Mouse (Mus musculus) inflammation-experienced regulatory T-cells (primary cell): ENCODE results near the gene Flrt1. TPM values are rescaled to one million over a fixed set of nuclear protein-coding genes. Genes with fewer than 3 reads are reported as not detected.

Source experiments
- polyA plus RNA-seq, 2 experiments: library from polyadenylated mRNA; unstranded; fragments of 100-300 nt; shearing (Covaris generic); gene quantifications; one replicate each; pipeline ENCODE4 v1.2.1; 2017

The Flrt1 gene
- polyA plus RNA-seq = under 1 TPM; 0.13 to 0.88 TPM

DNA sequence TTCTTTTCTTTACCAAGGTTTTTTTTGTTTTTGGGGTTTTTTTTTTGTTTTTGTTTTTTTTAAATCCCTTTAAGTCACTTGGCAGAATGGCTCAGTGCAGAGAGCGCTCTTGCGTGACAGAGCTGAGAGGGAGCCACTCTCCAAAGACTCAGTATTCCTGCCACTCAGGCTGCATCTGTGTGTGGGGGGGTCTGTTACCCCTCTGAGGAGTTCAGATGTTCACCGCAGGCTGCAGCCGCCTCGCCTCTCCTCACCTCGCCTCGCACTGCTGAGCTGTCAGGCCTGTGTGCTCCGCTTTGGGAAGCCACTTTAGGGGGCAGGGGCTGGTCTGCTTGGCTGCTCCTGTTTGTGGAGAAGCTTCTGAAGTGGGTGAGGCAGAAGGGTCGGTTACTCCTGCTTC lies at the start of gene Flrt1:
Gene Flrt1, minus strand, starts transcription at position 186 of the 400 bp plus-strand sequence.

DNA sequence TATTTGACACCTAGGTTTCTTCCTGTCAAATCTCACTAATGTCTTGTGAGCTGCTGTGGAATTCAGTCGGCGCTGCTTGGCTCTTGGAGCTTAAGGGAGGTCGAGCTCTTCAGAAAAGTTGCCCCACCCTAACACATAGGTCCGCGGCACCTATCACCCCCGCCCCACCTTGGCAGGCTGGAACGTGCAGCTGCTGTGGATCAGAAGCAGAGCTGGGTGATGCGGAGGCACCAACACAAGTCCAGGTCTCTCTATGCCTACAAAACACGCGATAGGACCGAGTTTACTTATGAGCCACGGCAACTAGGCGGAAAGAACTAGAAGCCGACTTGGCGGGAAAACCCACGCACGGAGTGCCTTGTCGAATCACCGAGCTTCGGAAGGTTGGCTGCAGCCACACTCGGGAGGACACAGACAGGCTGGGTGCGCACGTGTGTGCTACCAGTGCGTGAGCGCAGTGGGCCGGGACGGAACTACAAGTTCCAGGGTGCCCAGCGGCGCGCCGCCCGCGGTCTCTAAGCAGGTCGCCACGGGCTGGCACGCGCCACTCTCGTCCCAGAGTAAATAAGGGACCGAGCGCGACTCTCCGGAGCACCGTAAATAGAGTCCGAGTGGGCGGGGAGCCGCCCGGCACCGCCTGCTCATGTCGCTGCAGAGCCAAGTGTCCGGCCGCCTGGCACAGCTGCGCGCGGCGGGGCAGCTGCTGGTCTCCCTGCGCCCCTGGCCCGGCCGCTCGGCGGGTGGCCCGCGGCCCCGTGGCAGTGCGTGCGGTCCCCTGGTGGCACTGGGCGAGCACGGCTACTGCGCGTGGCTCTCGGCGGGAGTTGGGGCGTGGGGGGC lies 49.1 kb downstream of the Flrt1 start, which contains the start of gene Macrod1:
Gene Macrod1, plus strand, starts transcription at position 563 of the 840 bp plus-strand sequence.

Other genes starting within 250 kb of the Flrt1 start
- gene Ccdc88b, start 247.5 kb downstream of the Flrt1 start, polyA plus RNA-seq = 10 to 100 TPM; 41.3 to 59.0 TPM
- gene Trmt112, start 196.0 kb downstream of the Flrt1 start, polyA plus RNA-seq = 100 to 1,000 TPM; 141 to 157 TPM
- 100 to 1,000 TPM; 238 to 261 TPM for gene Prdx5, start 195.6 kb downstream of the Flrt1 start, polyA plus RNA-seq
- gene Esrra, start 183.9 kb downstream of the Flrt1 start, polyA plus RNA-seq = 10 to 100 TPM; 25.6 to 26.6 TPM
- gene Catsperz, start 180.3 kb downstream of the Flrt1 start, polyA plus RNA-seq = not detected
- gene Kcnk4, start 171.2 kb downstream of the Flrt1 start, polyA plus RNA-seq = not detected
- 10 to 100 TPM; 32.4 to 39.4 TPM for gene Bad, start 163.9 kb downstream of the Flrt1 start, polyA plus RNA-seq
- 10 to 100 TPM; 14.2 to 14.5 TPM for gene Gpr137, start 163.2 kb downstream of the Flrt1 start, polyA plus RNA-seq
- 100 to 1,000 TPM; 164 to 215 TPM for gene Ppp1r14b, start 130.8 kb downstream of the Flrt1 start, polyA plus RNA-seq
- gene Plcb3, start 129.3 kb downstream of the Flrt1 start, polyA plus RNA-seq = 10 to 100 TPM; 38.5 to 43.6 TPM
- 10 to 100 TPM; 40.3 to 59.9 TPM for gene Fkbp2, start 125.2 kb downstream of the Flrt1 start, polyA plus RNA-seq
- 10 to 100 TPM; 12.9 to 18.5 TPM for gene Vegfb, start 118.1 kb downstream of the Flrt1 start, polyA plus RNA-seq
- gene Dnajc4, start 113.2 kb downstream of the Flrt1 start, polyA plus RNA-seq = 10 to 100 TPM; 52.2 to 52.7 TPM
- 10 to 100 TPM; 24.4 to 38.2 TPM for gene Nudt22, start 109.6 kb downstream of the Flrt1 start, polyA plus RNA-seq
- gene Trpt1, start 109.6 kb downstream of the Flrt1 start, polyA plus RNA-seq = 1 to 10 TPM; 5.4 to 7.0 TPM
- 100 to 1,000 TPM; 341 to 346 TPM for gene Fermt3, start 86.3 kb downstream of the Flrt1 start, polyA plus RNA-seq
- 100 to 1,000 TPM; 173 to 257 TPM for gene Stip1, start 65.8 kb downstream of the Flrt1 start, polyA plus RNA-seq
- gene Macrod1, start 48.9 kb downstream of the Flrt1 start, polyA plus RNA-seq = 10 to 100 TPM; 15.3 to 31.2 TPM
- gene Otub1, start 100.6 kb upstream of the Flrt1 start, polyA plus RNA-seq = 10 to 100 TPM; 53.9 to 54.8 TPM
- 100 to 1,000 TPM; 406 to 412 TPM for gene Cox8a, start 111.9 kb upstream of the Flrt1 start, polyA plus RNA-seq
- gene Naa40, start 135.5 kb upstream of the Flrt1 start, polyA plus RNA-seq = 10 to 100 TPM; 45.3 to 48.1 TPM
- 1 to 10 TPM; 1.7 to 2.4 TPM for gene Rcor2, start 161.6 kb upstream of the Flrt1 start, polyA plus RNA-seq
- 100 to 1,000 TPM; 175 to 203 TPM for gene Mark2, start 236.1 kb upstream of the Flrt1 start, polyA plus RNA-seq